Mouse (Mus musculus): Measurements from ENCODE around the gene Jph3.

DNA sequence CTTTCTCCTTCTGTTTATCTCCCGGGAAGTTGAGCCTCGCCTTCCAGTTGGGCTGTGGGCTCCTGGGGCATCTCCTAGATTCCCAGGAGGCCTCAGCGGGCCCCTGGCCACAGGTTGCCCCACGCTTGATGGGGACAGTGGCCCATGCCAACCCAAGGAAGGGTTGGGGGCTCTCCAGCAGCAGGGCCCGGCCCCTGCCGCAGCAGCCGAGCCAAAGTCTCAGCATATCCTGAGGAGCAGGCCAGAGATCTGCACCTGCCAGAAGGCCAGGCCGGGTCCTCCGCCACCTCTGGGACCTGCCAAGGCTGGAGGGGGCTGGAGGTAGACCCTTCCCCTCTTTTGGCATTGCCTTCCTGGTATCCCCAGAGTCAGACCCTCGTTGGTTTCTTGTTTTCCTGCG is 1.6 kb downstream of the Jph3 start:
- TF ChIP-seq CTCF (IDR thresholded peaks at IDR 0.05; ENCODE audit: extremely low read depth, insufficient read depth, low read length) (no peak), POLR2A (IDR thresholded peaks at IDR 0.05; ENCODE audit: extremely low read depth, insufficient read depth, low read length) (no peak)

Data from cortical plate, adult 2 months (tissue).